Mouse (Mus musculus) midbrain, embryonic 13.5 days (tissue): Measurements from ENCODE around the gene Spred1. TPM values are rescaled to one million over a fixed set of nuclear protein-coding genes. Genes with fewer than 3 reads are reported as not detected.
A peak's percentile ranks its signal among the peaks of the same experiment; 100 is the strongest.

Experiments
- ATAC-seq: fragments of 200-750 bp; cut with Nextera tagmentation; 2 replicates; pipeline ENCODE4 v1.8.0; 2017; ENCODE audit warnings: mild to moderate bottlenecking, moderate TSS enrichment, moderate library complexity
- H3K27ac ChIP-seq: fragments of 300-500 bp; sonication (generic); 2 replicates; pipeline ENCODE4 v1.5.1; 2015; ENCODE audit warnings: inconsistent platforms, mild to moderate bottlenecking, moderate library complexity
- H3K27me3 ChIP-seq: fragments of 300-500 bp; sonication (generic); 2 replicates; pipeline ENCODE4 v1.6.1; 2015; ENCODE audit warnings: mild to moderate bottlenecking, inconsistent platforms
- H3K36me3 ChIP-seq: fragments of 300-500 bp; sonication (generic); 2 replicates; pipeline ENCODE4 v1.6.1; 2015; ENCODE audit warnings: mild to moderate bottlenecking, inconsistent platforms
- H3K4me1 ChIP-seq: fragments of 300-500 bp; sonication (generic); replicated peaks from 2 replicates; pipeline ENCODE4 v1.6.1; 2015; ENCODE audit warnings: inconsistent platforms
- H3K4me2 ChIP-seq: fragments of 300-500 bp; sonication (generic); replicated peaks from 2 replicates; pipeline ENCODE4 v1.6.1; 2015; ENCODE audit warnings: moderate library complexity, mild to moderate bottlenecking, inconsistent platforms
- H3K4me3 ChIP-seq: fragments of 300-500 bp; sonication (generic); replicated peaks from 2 replicates; pipeline ENCODE4 v1.5.1; 2015; ENCODE audit warnings: mild to moderate bottlenecking, inconsistent platforms
- H3K9ac ChIP-seq: fragments of 300-500 bp; sonication (generic); replicated peaks from 2 replicates; pipeline ENCODE4 v1.6.1; 2015; ENCODE audit warnings: mild to moderate bottlenecking, inconsistent platforms
- H3K9me3 ChIP-seq: fragments of 300-500 bp; sonication (generic); 2 replicates; pipeline ENCODE4 v1.6.1; 2016; ENCODE audit warnings: mild to moderate bottlenecking, inconsistent platforms
- WGBS: fragments of 180-500 bp; shearing (Covaris S2); methylation state at CpG from one replicate; pipeline ENCODE4 v1.1.7; 2015; 5-methylcytosine and 5-hydroxymethylcytosine counted together
- polyA plus RNA-seq: library from polyadenylated mRNA; unstranded; fragments of >200 nt; fragmentation: Nextera tagmentation; extraction: Ambion mirVana; gene quantifications from 2 replicates; pipeline ENCODE4 v1.2.1, GENCODE M21; 2015

Spred1 gene
- polyA plus RNA-seq, 1 experiment from 2014 or later: 7.4 TPM

DNA sequence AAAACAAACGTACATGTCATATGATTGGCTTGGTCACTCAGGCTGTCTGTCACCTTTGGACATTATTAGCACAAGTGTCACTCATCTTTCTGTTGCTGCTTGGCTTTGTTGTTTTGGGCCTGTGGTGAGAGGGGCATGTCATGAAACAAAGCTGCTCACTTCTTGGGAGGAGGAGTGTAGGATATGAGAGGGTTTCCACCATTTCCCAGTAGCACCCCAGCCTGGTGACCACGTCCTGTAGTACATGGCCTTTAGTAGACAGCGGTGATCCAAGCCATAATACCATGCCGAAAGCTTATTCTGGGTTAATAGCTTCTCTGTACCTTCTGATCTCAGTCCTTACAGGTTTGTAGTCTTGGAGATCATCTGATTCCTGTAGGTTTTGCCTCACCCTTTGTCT is 21.9 kb downstream of the Spred1 start:
- H3K27me3 ChIP-seq: no peaks in the 10 kb centered on the region
- H3K9ac ChIP-seq: no peak overlapping the region
- H3K4me3 ChIP-seq: no peak overlapping the region
- H3K27ac ChIP-seq: no peak overlapping the region
- peaks cover 24% of the 10 kb centered on the region for H3K4me1 ChIP-seq
- ATAC-seq: no peak
- WGBS: 93% methylated on average over 4 of the region's 4 CpGs
- H3K4me2 ChIP-seq: no peak overlapping the region
- no peaks in the 10 kb centered on the region for H3K9me3 ChIP-seq
- no peaks in the 10 kb centered on the region for H3K36me3 ChIP-seq

- H3K27ac ChIP-seq: no peak overlapping the region
- H3K36me3 ChIP-seq: no peaks in the 10 kb centered on the region
- H3K4me1 ChIP-seq: peaks cover 20% of the 10 kb centered on the region
- 96% methylated on average over 2 of the region's 2 CpGs for WGBS
- ATAC-seq: no peak
- no peak overlapping the region for H3K4me2 ChIP-seq
- H3K9me3 ChIP-seq: no peaks in the 10 kb centered on the region
- no peak overlapping the region for H3K4me3 ChIP-seq
- no peaks in the 10 kb centered on the region for H3K27me3 ChIP-seq
- H3K9ac ChIP-seq: no peak overlapping the region
Observed at GRCm38 (mm10) chr2:117146026-117146425, 24.9 kb downstream of the Spred1 start.

DNA sequence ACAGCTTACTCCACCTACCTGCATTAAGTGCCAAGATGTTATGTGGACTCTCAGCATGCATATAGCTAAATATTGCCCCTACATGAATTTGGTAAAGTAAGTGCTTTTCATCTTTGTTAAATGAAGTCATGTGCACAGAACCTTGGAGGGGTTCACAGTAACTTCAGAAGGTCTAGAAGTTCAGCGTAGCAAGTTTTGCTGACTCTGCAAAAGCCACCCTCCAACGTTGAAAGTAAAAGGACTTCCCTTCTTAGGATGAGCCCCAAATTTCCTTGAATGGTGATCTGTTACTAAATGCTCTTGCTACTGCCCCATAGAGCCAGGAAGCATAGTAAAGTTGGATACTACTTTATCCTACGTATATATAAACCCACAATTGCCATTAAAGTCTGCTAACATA is 25.4 kb downstream of the Spred1 start:
- Histone ChIP-seq H3K4me2 (no peak overlapping the region), H3K9ac (no peak overlapping the region), H3K36me3 (no peaks in the 10 kb centered on the region), H3K27me3 (no peaks in the 10 kb centered on the region), H3K4me1 (peaks cover 14% of the 10 kb centered on the region), H3K9me3 (no peaks in the 10 kb centered on the region), H3K27ac (no peak overlapping the region), H3K4me3 (no peak overlapping the region)
- no peak for ATAC-seq
- WGBS: 90% methylated on average over 3 of the region's 3 CpGs

DNA sequence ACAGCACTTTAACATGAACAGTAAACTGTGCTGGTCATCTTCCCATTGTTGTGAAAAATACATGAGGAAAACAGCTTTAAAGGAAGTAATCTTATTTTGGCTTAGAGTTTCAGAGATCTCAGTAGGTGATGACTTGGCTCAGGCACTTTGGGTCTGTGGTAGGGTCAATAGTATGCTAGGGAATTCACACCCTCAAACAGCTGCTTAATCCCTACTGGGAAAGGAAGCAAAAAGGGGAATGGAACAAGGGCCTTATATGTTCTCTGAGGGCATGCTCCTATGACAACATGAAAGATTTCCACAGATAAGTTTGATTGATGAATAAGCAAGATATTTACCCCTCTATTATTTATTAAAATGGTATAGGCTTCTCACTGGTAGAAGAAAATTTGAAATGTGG is 31.0 kb downstream of the Spred1 start:
- Histone ChIP-seq H3K4me3 (no peak overlapping the region), H3K4me2 (no peak overlapping the region), H3K27ac (no peak overlapping the region), H3K36me3 (no peaks in the 10 kb centered on the region), H3K27me3 (no peaks in the 10 kb centered on the region), H3K9ac (no peak overlapping the region), H3K4me1 (peaks cover 13% of the 10 kb centered on the region), H3K9me3 (no peaks in the 10 kb centered on the region)
- no peak for ATAC-seq

DNA sequence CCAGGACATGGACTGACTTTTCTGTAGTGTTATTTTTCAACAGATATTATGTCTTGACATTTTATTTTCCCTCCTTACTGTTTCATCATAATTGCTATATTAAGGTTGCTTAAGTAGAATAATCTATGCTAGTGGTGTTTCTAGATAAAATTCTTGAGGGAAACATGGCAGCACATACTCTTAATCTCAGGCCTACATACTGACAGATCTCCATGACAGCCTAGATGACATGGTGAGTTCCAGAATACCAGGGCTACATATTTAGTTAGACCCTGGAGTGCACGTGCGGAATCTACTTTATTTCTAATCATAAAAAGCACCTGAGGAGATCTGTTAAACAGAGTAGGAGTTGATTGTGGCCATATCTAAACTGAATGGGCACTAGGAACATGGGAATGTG is 47.2 kb downstream of the Spred1 start:
- Histone ChIP-seq H3K4me2 (no peak overlapping the region), H3K9me3 (no peaks in the 10 kb centered on the region), H3K27ac (no peak overlapping the region), H3K36me3 (peaks cover 5% of the 10 kb centered on the region), H3K9ac (no peak overlapping the region), H3K4me3 (no peak overlapping the region), H3K27me3 (no peaks in the 10 kb centered on the region), H3K4me1 (no peaks in the 10 kb centered on the region)
- no peak for ATAC-seq
- WGBS: 93% methylated on average over 2 of the region's 2 CpGs

GRCm38 (mm10) chr2:117169037-117169436 is 47.9 kb downstream of the Spred1 start:
- Histone ChIP-seq H3K4me1 (no peaks in the 10 kb centered on the region), H3K9me3 (no peaks in the 10 kb centered on the region), H3K9ac (no peak overlapping the region), H3K36me3 (peaks cover 5% of the 10 kb centered on the region), H3K4me3 (no peak overlapping the region), H3K27me3 (no peaks in the 10 kb centered on the region), H3K4me2 (no peak overlapping the region), H3K27ac (no peak overlapping the region)
- 72% methylated on average over 3 of the region's 3 CpGs for WGBS
- no peak for ATAC-seq

DNA sequence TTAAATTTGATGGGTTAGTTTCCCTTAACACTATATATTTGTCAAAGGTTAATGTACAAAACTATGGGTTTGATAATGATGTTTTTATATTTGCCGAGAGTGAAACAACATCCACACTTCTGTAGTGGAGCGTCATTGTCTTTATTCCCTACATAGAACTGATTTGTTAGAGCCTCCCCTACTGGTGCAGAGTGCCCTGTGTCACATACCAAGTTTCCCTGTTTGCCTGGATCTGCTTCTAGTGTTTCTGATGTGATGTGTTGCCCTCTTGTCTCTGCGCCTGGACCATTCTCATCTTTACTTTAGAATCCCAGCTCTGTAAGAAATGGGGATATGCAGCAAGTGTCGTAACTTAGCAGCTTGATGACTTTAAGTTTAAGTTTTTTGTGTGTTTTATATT is 51.8 kb downstream of the Spred1 start:
- ATAC-seq: no peak
- WGBS: 85% methylated on average over 4 of the region's 4 CpGs
- no peak overlapping the region for H3K27ac ChIP-seq
- H3K9ac ChIP-seq: no peak overlapping the region
- H3K4me3 ChIP-seq: no peak overlapping the region
- H3K4me1 ChIP-seq: no peaks in the 10 kb centered on the region
- H3K27me3 ChIP-seq: no peaks in the 10 kb centered on the region
- no peaks in the 10 kb centered on the region for H3K9me3 ChIP-seq
- H3K36me3 ChIP-seq: peaks cover 24% of the 10 kb centered on the region
- H3K4me2 ChIP-seq: no peak overlapping the region

- Histone ChIP-seq H3K4me2 (no peak overlapping the region), H3K27me3 (no peaks in the 10 kb centered on the region), H3K36me3 (peaks cover 24% of the 10 kb centered on the region), H3K9me3 (no peaks in the 10 kb centered on the region), H3K4me1 (no peaks in the 10 kb centered on the region), H3K27ac (no peak overlapping the region), H3K4me3 (no peak overlapping the region), H3K9ac (no peak overlapping the region)
- WGBS: 96% methylated on average over 4 of the region's 4 CpGs
- no peak for ATAC-seq
Observed at GRCm38 (mm10) chr2:117176066-117176465, 54.9 kb downstream of the Spred1 start.

DNA sequence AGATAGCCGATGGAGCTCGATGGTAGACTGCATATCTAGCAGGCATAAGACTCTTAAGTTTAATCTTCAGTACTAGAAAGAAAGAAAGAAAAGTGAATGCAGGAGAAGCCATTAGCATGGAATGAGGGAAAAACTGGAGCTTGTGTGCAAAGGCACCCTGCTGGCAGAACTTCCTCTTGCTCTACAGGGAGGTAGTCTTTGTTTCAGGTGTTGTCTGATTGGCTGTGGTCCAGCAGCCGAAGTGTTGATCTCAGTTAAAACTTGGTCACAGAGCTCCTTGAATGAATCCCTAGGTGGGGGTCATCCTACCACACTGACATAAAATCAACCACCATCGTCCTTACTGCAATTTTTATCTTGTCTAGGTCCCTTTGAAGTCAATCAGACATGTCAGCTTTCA is 55.8 kb downstream of the Spred1 start:
- H3K36me3 ChIP-seq: peaks cover 22% of the 10 kb centered on the region
- H3K9ac ChIP-seq: no peak overlapping the region
- no peak overlapping the region for H3K27ac ChIP-seq
- no peak for ATAC-seq
- H3K4me2 ChIP-seq: no peak overlapping the region
- 70% methylated on average over 4 of the region's 4 CpGs for WGBS
- H3K9me3 ChIP-seq: no peaks in the 10 kb centered on the region
- no peaks in the 10 kb centered on the region for H3K4me1 ChIP-seq
- no peaks in the 10 kb centered on the region for H3K27me3 ChIP-seq
- H3K4me3 ChIP-seq: no peak overlapping the region

GRCm38 (mm10) chr2:117180250-117180885 is 59.2 kb downstream of the Spred1 start:
- Histone ChIP-seq H3K9ac (no peak overlapping the region), H3K4me3 (no peak overlapping the region), H3K27ac (no peak overlapping the region), H3K4me1 (no peaks in the 10 kb centered on the region), H3K27me3 (no peaks in the 10 kb centered on the region), H3K36me3 (peaks cover 32% of the 10 kb centered on the region), H3K4me2 (no peak overlapping the region), H3K9me3 (no peaks in the 10 kb centered on the region)
- ATAC-seq: peak; percentile 89
- 34% methylated on average over 7 of the region's 7 CpGs for WGBS

- WGBS: 57% methylated on average over 4 of the region's 4 CpGs
- Histone ChIP-seq H3K36me3 (peaks cover 28% of the 10 kb centered on the region), H3K4me1 (no peaks in the 10 kb centered on the region), H3K4me3 (no peak overlapping the region), H3K9ac (no peak overlapping the region), H3K4me2 (no peak overlapping the region), H3K27ac (no peak overlapping the region), H3K9me3 (no peaks in the 10 kb centered on the region), H3K27me3 (no peaks in the 10 kb centered on the region)
- no peak for ATAC-seq
Observed at GRCm38 (mm10) chr2:117185587-117185986, 64.4 kb downstream of the Spred1 start.

GRCm38 (mm10) chr2:117190915-117191314 is 69.7 kb downstream of the Spred1 start:
- H3K4me1 ChIP-seq: no peaks in the 10 kb centered on the region; the same call in 1 of the 2 replicates
- H3K9me3 ChIP-seq: no peaks in the 10 kb centered on the region
- peaks cover 4% of the 10 kb centered on the region; the same call in 1 of the 2 replicates for H3K36me3 ChIP-seq
- no peak overlapping the region for H3K4me2 ChIP-seq
- no peak overlapping the region for H3K4me3 ChIP-seq
- H3K27me3 ChIP-seq: no peaks in the 10 kb centered on the region
- no peak overlapping the region for H3K9ac ChIP-seq
- no peak overlapping the region for H3K27ac ChIP-seq
- ATAC-seq: no peak

- no peaks in the 10 kb centered on the region for H3K27me3 ChIP-seq
- no peaks in the 10 kb centered on the region for H3K9me3 ChIP-seq
- H3K27ac ChIP-seq: no peak overlapping the region
- H3K36me3 ChIP-seq: no peaks in the 10 kb centered on the region
- no peaks in the 10 kb centered on the region; the same call in 1 of the 2 replicates for H3K4me1 ChIP-seq
- H3K4me2 ChIP-seq: no peak overlapping the region
- H3K9ac ChIP-seq: no peak overlapping the region
- ATAC-seq: no peak
- H3K4me3 ChIP-seq: no peak overlapping the region
Observed at GRCm38 (mm10) chr2:117194309-117194708, 73.1 kb downstream of the Spred1 start.
